Mouse (Mus musculus) ovary, postnatal 36 days (tissue): ENCODE results near the gene Krt16.
A peak's percentile ranks its signal among the peaks of the same experiment; 100 is the strongest.
"Not testable (repeated sequence)": the region's sequence is repeated elsewhere in the genome, so short reads cannot be mapped to it uniquely, and the experiment has no call there.

Source experiments
- DNase-seq: peaks from one replicate; pipeline ENCODE4 v3.0.0; 2022; ENCODE audit warnings: low spot score, mixed read lengths

The Krt16 gene

GRCm38 (mm10) chr11:100257967-100258366 lies 9.3 kb upstream of the Krt16 start:
- DNase-seq: no peak

GRCm38 (mm10) chr11:100255514-100255913 lies 6.8 kb upstream of the Krt16 start:
- DNase-seq: no peak

- no peak for DNase-seq
Observed at GRCm38 (mm10) chr11:100254360-100255090, 5.8 kb upstream of the Krt16 start.

- DNase-seq: not testable (repeated sequence)
Observed at GRCm38 (mm10) chr11:100246471-100246870, 2.2 kb downstream of the Krt16 start.

GRCm38 (mm10) chr11:100240272-100240671 lies 8.4 kb downstream of the Krt16 start:
- DNase-seq: not testable (repeated sequence)

GRCm38 (mm10) chr11:100221741-100222140 lies 27.0 kb downstream of the Krt16 start:
- DNase-seq: no peak

- no peak for DNase-seq
Observed at GRCm38 (mm10) chr11:100219304-100219703, 29.4 kb downstream of the Krt16 start.

GRCm38 (mm10) chr11:100208542-100208941 lies 40.2 kb downstream of the Krt16 start:
- no peak for DNase-seq

- DNase-seq: no peak
Observed at GRCm38 (mm10) chr11:100207498-100207897, 41.2 kb downstream of the Krt16 start, which contains the start of gene Krt14. TSS of gene Krt14 (minus strand) at chr11:100207548.

GRCm38 (mm10) chr11:100203448-100203847 lies 45.3 kb downstream of the Krt16 start:
- DNase-seq: peak; percentile 32

- no peak for DNase-seq
Observed at GRCm38 (mm10) chr11:100202906-100203305, 45.8 kb downstream of the Krt16 start.

- peak; percentile 15 for DNase-seq
Observed at GRCm38 (mm10) chr11:100200104-100200820, 48.4 kb downstream of the Krt16 start.

- DNase-seq: no peak
Observed at GRCm38 (mm10) chr11:100198666-100199065, 50.0 kb downstream of the Krt16 start.
